Mouse (Mus musculus) liver, embryonic 11.5 days (tissue): ENCODE data around the gene Plekhh3. TPM values are rescaled to one million over a fixed set of nuclear protein-coding genes. Genes with fewer than 3 reads are reported as not detected.
A peak's percentile ranks its signal among the peaks of the same experiment; 100 is the strongest.
"Not testable (repeated sequence)": the region's sequence is repeated elsewhere in the genome, so short reads cannot be mapped to it uniquely, and the experiment has no call there.

Source experiments
- ATAC-seq: fragments of 200-750 bp; cut with Nextera tagmentation; replicated peaks from 2 replicates; pipeline ENCODE4 v1.8.0; 2017; ENCODE audit warnings: moderate number of reproducible peaks, mild to moderate bottlenecking, moderate TSS enrichment, moderate library complexity; ENCODE audit not compliant: low FRiP score
- DNase-seq: peaks from one replicate; pipeline ENCODE4 v3.0.0-alpha.2; 2017; ENCODE audit warnings: low spot score
- H3K27ac ChIP-seq: fragments of 300-500 bp; sonication (generic); 2 replicates; pipeline ENCODE4 v1.5.1; 2014; ENCODE audit warnings: mild to moderate bottlenecking, low read depth, low read length, control low read depth
- H3K27me3 ChIP-seq: fragments of 300-500 bp; sonication (generic); replicated peaks from 2 replicates; pipeline ENCODE4 v1.6.1; 2014; ENCODE audit warnings: low read length, mixed read lengths; ENCODE audit not compliant: control insufficient read depth, insufficient read depth
- H3K36me3 ChIP-seq: fragments of 300-500 bp; sonication (generic); 2 replicates; pipeline ENCODE4 v1.6.1; 2014; ENCODE audit warnings: mild to moderate bottlenecking, low read length, moderate library complexity, mixed read lengths; ENCODE audit not compliant: control insufficient read depth, insufficient read depth
- H3K4me1 ChIP-seq: fragments of 300-500 bp; sonication (generic); replicated peaks from 2 replicates; pipeline ENCODE4 v1.6.1; 2014; ENCODE audit warnings: low read length, mixed read lengths; ENCODE audit not compliant: control insufficient read depth, insufficient read depth
- H3K4me2 ChIP-seq: fragments of 300-500 bp; sonication (generic); 2 replicates; pipeline ENCODE4 v1.6.1; 2014; ENCODE audit warnings: mild to moderate bottlenecking, control low read depth, moderate library complexity
- H3K4me3 ChIP-seq: fragments of 300-500 bp; sonication (generic); 2 replicates; pipeline ENCODE4 v1.5.1; 2014; ENCODE audit warnings: low read depth, low read length, control low read depth
- H3K9ac ChIP-seq: fragments of 300-500 bp; sonication (generic); 2 replicates; pipeline ENCODE4 v1.6.1; 2014; ENCODE audit warnings: low read depth, low read length, control low read depth
- H3K9me3 ChIP-seq: fragments of 300-500 bp; sonication (generic); 2 replicates; pipeline ENCODE4 v1.6.1; 2016; ENCODE audit warnings: low read length, inconsistent platforms, mixed read lengths; ENCODE audit not compliant: control insufficient read depth
- WGBS: fragments of 180-500 bp; shearing (Covaris S2); extraction: QIAGEN DNeasy Blood & Tissue Kit; methylation state at CpG from one replicate; pipeline ENCODE4 v1.1.7; 2014; 5-methylcytosine and 5-hydroxymethylcytosine counted together
- polyA plus RNA-seq: library from polyadenylated mRNA; unstranded; fragments of >200 nt; fragmentation: Nextera tagmentation; extraction: Ambion mirVana; gene quantifications from 2 replicates; pipeline ENCODE4 v1.2.1, GENCODE M21; 2014

Gene Plekhh3
- polyA plus RNA-seq, 1 experiment from 2014 or later, result 3.8 TPM

- Histone ChIP-seq H3K9ac (no peak overlapping the region), H3K4me3 (peak overlapping the region; percentile 32), H3K27ac (no peak overlapping the region), H3K27me3 (peaks cover 86% of the 10 kb centered on the region), H3K4me1 (peaks cover 22% of the 10 kb centered on the region), H3K36me3 (peaks cover 7% of the 10 kb centered on the region), H3K9me3 (no peaks in the 10 kb centered on the region), H3K4me2 (peak overlapping the region; percentile 52)
- no peak for ATAC-seq
- DNase-seq, result no peak
- WGBS, result 22% methylated on average over 48 of the region's 49 CpGs
Measured at GRCm38 (mm10) chr11:101163476-101164350, 7.4 kb downstream of the Plekhh3 start.

- H3K27ac ChIP-seq, result no peak overlapping the region
- H3K4me2 ChIP-seq, result no peak overlapping the region
- no peak overlapping the region for H3K4me3 ChIP-seq
- 73% methylated on average over 5 of the region's 5 CpGs for WGBS
- peaks cover 83% of the 10 kb centered on the region for H3K27me3 ChIP-seq
- DNase-seq, result no peak
- peaks cover 16% of the 10 kb centered on the region for H3K4me1 ChIP-seq
- H3K9me3 ChIP-seq, result no peaks in the 10 kb centered on the region
- H3K9ac ChIP-seq, result no peak overlapping the region
- ATAC-seq, result no peak
- H3K36me3 ChIP-seq, result peaks cover 7% of the 10 kb centered on the region
Measured at GRCm38 (mm10) chr11:101162772-101163171, 8.4 kb downstream of the Plekhh3 start.

- H3K36me3 ChIP-seq, result peaks cover 7% of the 10 kb centered on the region
- H3K4me2 ChIP-seq, result no peak overlapping the region
- 65% methylated on average over 5 of the region's 5 CpGs for WGBS
- ATAC-seq, result no peak
- DNase-seq, result no peak
- H3K27ac ChIP-seq, result no peak overlapping the region
- H3K9ac ChIP-seq, result no peak overlapping the region
- no peaks in the 10 kb centered on the region for H3K9me3 ChIP-seq
- H3K27me3 ChIP-seq, result peaks cover 82% of the 10 kb centered on the region
- peaks cover 14% of the 10 kb centered on the region for H3K4me1 ChIP-seq
- H3K4me3 ChIP-seq, result no peak overlapping the region
Measured at GRCm38 (mm10) chr11:101162301-101162700, 8.8 kb downstream of the Plekhh3 start.

- Histone ChIP-seq H3K4me2 (no peak overlapping the region), H3K4me3 (no peak overlapping the region), H3K4me1 (peaks cover 14% of the 10 kb centered on the region), H3K36me3 (peaks cover 4% of the 10 kb centered on the region), H3K9ac (no peak overlapping the region), H3K27me3 (peaks cover 80% of the 10 kb centered on the region), H3K9me3 (no peaks in the 10 kb centered on the region), H3K27ac (no peak overlapping the region)
- ATAC-seq (no peak), DNase-seq (no peak)
- 80% methylated on average over 15 of the region's 15 CpGs for WGBS
Measured at GRCm38 (mm10) chr11:101161551-101161950, 9.6 kb downstream of the Plekhh3 start.

GRCm38 (mm10) chr11:101160981-101161505 is 10.1 kb downstream of the Plekhh3 start:
- not testable (repeated sequence) for H3K4me2 ChIP-seq, DNase-seq, H3K27ac ChIP-seq, H3K4me3 ChIP-seq, ATAC-seq, H3K9ac ChIP-seq, H3K36me3 ChIP-seq, H3K9me3 ChIP-seq
- H3K4me1 ChIP-seq, result peaks cover 14% of the 10 kb centered on the region
- 76% methylated on average over 6 of the region's 8 CpGs for WGBS
- peaks cover 80% of the 10 kb centered on the region for H3K27me3 ChIP-seq

GRCm38 (mm10) chr11:101160151-101160550 is 11.0 kb downstream of the Plekhh3 start:
- H3K27me3 ChIP-seq, result peaks cover 79% of the 10 kb centered on the region
- H3K9me3 ChIP-seq, DNase-seq, ATAC-seq, H3K9ac ChIP-seq, H3K4me2 ChIP-seq, H3K27ac ChIP-seq, H3K4me3 ChIP-seq, H3K36me3 ChIP-seq: not testable (repeated sequence)
- H3K4me1 ChIP-seq, result peaks cover 11% of the 10 kb centered on the region
- WGBS, result 64% methylated on average over 8 of the region's 10 CpGs

GRCm38 (mm10) chr11:101155728-101156371 is 15.3 kb downstream of the Plekhh3 start, which contains the start of gene Tubg2:
Tubg2 (plus strand) TSS chr11:101155907.
- peak within 1 kb of the TSS; percentile 65 for H3K4me2 ChIP-seq
- no peak within 1 kb of the TSS for H3K27ac ChIP-seq
- 6% methylated on average over 36 of the region's 36 CpGs for WGBS
- no peaks in the 10 kb centered on the region for H3K4me1 ChIP-seq
- H3K9me3 ChIP-seq, result no peaks in the 10 kb centered on the region
- H3K36me3 ChIP-seq, result no peaks in the 10 kb centered on the region
- H3K4me3 ChIP-seq, result peak within 1 kb of the TSS; percentile 33
- no peak for ATAC-seq
- H3K27me3 ChIP-seq, result peaks cover 41% of the 10 kb centered on the region
- peak; percentile 47 for DNase-seq
- peak within 1 kb of the TSS; percentile 38 for H3K9ac ChIP-seq

- peaks cover 41% of the 10 kb centered on the region for H3K27me3 ChIP-seq
Measured at GRCm38 (mm10) chr11:101155151-101155550, 16.0 kb downstream of the Plekhh3 start.

More at GRCm38 (mm10) chr11:101155151-101155550, 16.0 kb downstream of the Plekhh3 start:
- Histone ChIP-seq H3K9me3 (no peaks in the 10 kb centered on the region), H3K4me3 (no peak overlapping the region), H3K4me2 (no peak overlapping the region; the same call in 1 of the 2 replicates), H3K36me3 (no peaks in the 10 kb centered on the region), H3K27ac (no peak overlapping the region), H3K9ac (no peak overlapping the region), H3K4me1 (no peaks in the 10 kb centered on the region)
- ATAC-seq, result no peak
- DNase-seq, result no peak
- WGBS, result 60% methylated on average over 6 of the region's 6 CpGs
